Mouse (Mus musculus) monocyte, adult 5-6 weeks (primary cell): ENCODE measurements around the gene Spns3. TPM values are rescaled to one million over a fixed set of nuclear protein-coding genes. Genes with fewer than 3 reads are reported as not detected.

Experiments used
- ATAC-seq: fragments of 153-309, 156-312 bp; replicated peaks from 2 replicates; pipeline ENCODE4 v1.8.0; 2017; ENCODE audit warnings: mild to moderate bottlenecking; ENCODE audit not compliant: low TSS enrichment, insufficient number of reproducible peaks, severe bottlenecking, poor library complexity, low FRiP score
- total RNA-seq: library from RNA; stranded (forward); fragments of 200-1000, 200-491, 200-594 nt; gene quantifications from 3 replicates; pipeline ENCODE4 v1.2.3, GENCODE M21; 2017

The Spns3 gene
- total RNA-seq, 1 experiment from 2014 or later, result 3.8 TPM

GRCm38 (mm10) chr11:72523711-72524110 is 26.6 kb downstream of the Spns3 start:
- no peak for ATAC-seq

GRCm38 (mm10) chr11:72522616-72523041 is 27.7 kb downstream of the Spns3 start:
- no peak for ATAC-seq

GRCm38 (mm10) chr11:72521598-72522541 is 28.4 kb downstream of the Spns3 start:
- no peak for ATAC-seq

- no peak for ATAC-seq
These were observed 30.4 kb downstream of the Spns3 start for GRCm38 (mm10) chr11:72519895-72520294.

GRCm38 (mm10) chr11:72519189-72519588 is 31.1 kb downstream of the Spns3 start:
- 0 out of 2 replicates have a peak, but pooled peaks have one; percentile 41 for ATAC-seq

GRCm38 (mm10) chr11:72518449-72518848 is 31.9 kb downstream of the Spns3 start:
- ATAC-seq, result peak; percentile 53

- no peak for ATAC-seq
These were observed 35.3 kb downstream of the Spns3 start for GRCm38 (mm10) chr11:72514967-72515366.

- no peak for ATAC-seq
These were observed 41.7 kb downstream of the Spns3 start for GRCm38 (mm10) chr11:72508651-72509050.

GRCm38 (mm10) chr11:72507651-72508050 is 42.7 kb downstream of the Spns3 start:
- ATAC-seq, result no peak

- ATAC-seq, result no peak
These were observed 46.1 kb downstream of the Spns3 start for GRCm38 (mm10) chr11:72504016-72504797.

GRCm38 (mm10) chr11:72503501-72503921 is 46.8 kb downstream of the Spns3 start:
- ATAC-seq, result no peak

GRCm38 (mm10) chr11:72502236-72502635 is 48.1 kb downstream of the Spns3 start:
- ATAC-seq, result no peak

GRCm38 (mm10) chr11:72501426-72502002 is 48.8 kb downstream of the Spns3 start:
- no peak for ATAC-seq

GRCm38 (mm10) chr11:72500139-72500538 is 50.2 kb downstream of the Spns3 start:
- no peak for ATAC-seq

- no peak for ATAC-seq
These were observed 52.9 kb downstream of the Spns3 start for GRCm38 (mm10) chr11:72497367-72497766.

GRCm38 (mm10) chr11:72496775-72497174 is 53.5 kb downstream of the Spns3 start:
- no peak for ATAC-seq

GRCm38 (mm10) chr11:72496066-72496465 is 54.2 kb downstream of the Spns3 start:
- ATAC-seq, result no peak

- no peak for ATAC-seq
These were observed 56.0 kb downstream of the Spns3 start for GRCm38 (mm10) chr11:72494046-72494988.
